Mouse (Mus musculus): ENCODE data around the gene Tnfaip3. TPM values are rescaled to one million over a fixed set of nuclear protein-coding genes. Genes with fewer than 3 reads are reported as not detected.

Gene Tnfaip3
- polyA plus RNA-seq, 1 experiment, result 8.0 TPM

GRCm38 (mm10) chr10:18983514-18983913 is 31.9 kb downstream of the Tnfaip3 start:
- H3ac ChIP-seq (ENCODE audit: control insufficient read depth, insufficient read length), result no peak overlapping the region
- no peaks in the 10 kb centered on the region for H3K79me2 ChIP-seq (ENCODE audit: control insufficient read depth, insufficient read depth)
- no peaks in the 10 kb centered on the region for H3K27me3 ChIP-seq (ENCODE audit: control insufficient read depth, insufficient read depth, insufficient read length)
- H3K36me3 ChIP-seq (ENCODE audit: control insufficient read depth, insufficient read depth), result no peaks in the 10 kb centered on the region
- no peak for TF ChIP-seq USF1 (IDR thresholded peaks at IDR 0.05; ENCODE audit: low read depth)
- TF ChIP-seq TCF12 (IDR thresholded peaks at IDR 0.05; ENCODE audit: insufficient read depth, poor library complexity, severe bottlenecking), result no peak
- no peak for TF ChIP-seq MAX (IDR thresholded peaks at IDR 0.05; ENCODE audit: low read depth)
- TF ChIP-seq E2F4 (IDR thresholded peaks at IDR 0.05; ENCODE audit: insufficient read depth), result no peak
- no peak for TF ChIP-seq MYOG (IDR thresholded peaks at IDR 0.05; ENCODE audit: control insufficient read depth in 1 of 3, insufficient read depth in 1 of 3, insufficient read length in 2 of 3, low read depth in 2 of 3)
- no peak overlapping the region for H3K4me3 ChIP-seq
- H3K4me2 ChIP-seq (ENCODE audit: low read depth), result peak overlapping the region; percentile 10

- H3K36me3 ChIP-seq (ENCODE audit: control insufficient read depth, insufficient read depth), result no peaks in the 10 kb centered on the region
- TF ChIP-seq MAX (IDR thresholded peaks at IDR 0.05; ENCODE audit: low read depth), result no peak
- TF ChIP-seq TCF12 (IDR thresholded peaks at IDR 0.05; ENCODE audit: insufficient read depth, poor library complexity, severe bottlenecking), result no peak
- TF ChIP-seq MYOG (IDR thresholded peaks at IDR 0.05; ENCODE audit: control insufficient read depth in 1 of 3, insufficient read depth in 1 of 3, insufficient read length in 2 of 3, low read depth in 2 of 3), result no peak
- no peak for TF ChIP-seq E2F4 (IDR thresholded peaks at IDR 0.05; ENCODE audit: insufficient read depth)
- TF ChIP-seq MYOD1 (IDR thresholded peaks at IDR 0.05; ENCODE audit: control insufficient read depth in 1 of 3, insufficient read length in 2 of 3, low read depth in 2 of 3), result no peak
- no peak for TF ChIP-seq POLR2AphosphoS2 (IDR thresholded peaks at IDR 0.05; ENCODE audit: insufficient read length, low read depth)
- no peak for TF ChIP-seq SRF (IDR thresholded peaks at IDR 0.05; ENCODE audit: control insufficient read depth, insufficient read length, low read depth)
- TF ChIP-seq TCF3 (IDR thresholded peaks at IDR 0.05; ENCODE audit: insufficient read length, low read depth), result no peak
- no peak for TF ChIP-seq CEBPB (IDR thresholded peaks at IDR 0.05; ENCODE audit: insufficient read depth, poor library complexity, severe bottlenecking)
- TF ChIP-seq REST (IDR thresholded peaks at IDR 0.05; ENCODE audit: insufficient read depth, insufficient read length), result no peak
- TF ChIP-seq POLR2A (IDR thresholded peaks at IDR 0.05; ENCODE audit: insufficient read length, low read depth), result no peak
- no peak for TF ChIP-seq USF1 (IDR thresholded peaks at IDR 0.05; ENCODE audit: low read depth)
- H3ac ChIP-seq (ENCODE audit: control insufficient read depth, insufficient read length), result no peak overlapping the region
- no peaks in the 10 kb centered on the region for H3K79me2 ChIP-seq (ENCODE audit: control insufficient read depth, insufficient read depth)
- no peak overlapping the region for H3K4me2 ChIP-seq (ENCODE audit: low read depth)
- H3K27me3 ChIP-seq (ENCODE audit: control insufficient read depth, insufficient read depth, insufficient read length), result no peaks in the 10 kb centered on the region
- no peak overlapping the region for H3K4me3 ChIP-seq
Observed at GRCm38 (mm10) chr10:18974486-18974885, 41.0 kb downstream of the Tnfaip3 start.

GRCm38 (mm10) chr10:18966893-18967292 is 48.6 kb downstream of the Tnfaip3 start:
- Histone ChIP-seq H3ac (ENCODE audit: control insufficient read depth, insufficient read length) (no peak overlapping the region), H3K4me3 (no peak overlapping the region), H3K4me2 (ENCODE audit: low read depth) (no peak overlapping the region), H3K27me3 (ENCODE audit: control insufficient read depth, insufficient read depth, insufficient read length) (no peaks in the 10 kb centered on the region), H3K36me3 (ENCODE audit: control insufficient read depth, insufficient read depth) (no peaks in the 10 kb centered on the region), H3K79me2 (ENCODE audit: control insufficient read depth, insufficient read depth) (no peaks in the 10 kb centered on the region)
- TF ChIP-seq MYOG (IDR thresholded peaks at IDR 0.05; ENCODE audit: control insufficient read depth in 1 of 3, insufficient read depth in 1 of 3, insufficient read length in 2 of 3, low read depth in 2 of 3) (no peak), TCF12 (IDR thresholded peaks at IDR 0.05; ENCODE audit: insufficient read depth, poor library complexity, severe bottlenecking) (no peak)

- Histone ChIP-seq H3K27me3 (ENCODE audit: control insufficient read depth, insufficient read depth, insufficient read length) (no peaks in the 10 kb centered on the region), H3K36me3 (ENCODE audit: control insufficient read depth, insufficient read depth) (no peaks in the 10 kb centered on the region), H3K79me2 (ENCODE audit: control insufficient read depth, insufficient read depth) (no peaks in the 10 kb centered on the region), H3K4me2 (ENCODE audit: low read depth) (peak overlapping the region; percentile 58), H3K4me3 (no peak overlapping the region), H3ac (ENCODE audit: control insufficient read depth, insufficient read length) (no peak overlapping the region)
- TF ChIP-seq USF1 (IDR thresholded peaks at IDR 0.05; ENCODE audit: low read depth) (no peak), SRF (IDR thresholded peaks at IDR 0.05; ENCODE audit: control insufficient read depth, insufficient read length, low read depth) (no peak), CEBPB (IDR thresholded peaks at IDR 0.05; ENCODE audit: insufficient read depth, poor library complexity, severe bottlenecking) (no peak), TCF3 (IDR thresholded peaks at IDR 0.05; ENCODE audit: insufficient read length, low read depth) (no peak), MYOD1 (IDR thresholded peaks at IDR 0.05; ENCODE audit: control insufficient read depth in 1 of 3, insufficient read length in 2 of 3, low read depth in 2 of 3) (no peak), POLR2A (IDR thresholded peaks at IDR 0.05; ENCODE audit: insufficient read length, low read depth) (no peak)
Observed at GRCm38 (mm10) chr10:18965601-18966000, 49.9 kb downstream of the Tnfaip3 start.

- Histone ChIP-seq H3K4me3 (no peak overlapping the region), H3K79me2 (ENCODE audit: control insufficient read depth, insufficient read depth) (no peaks in the 10 kb centered on the region), H3K36me3 (ENCODE audit: control insufficient read depth, insufficient read depth) (no peaks in the 10 kb centered on the region), H3K27me3 (ENCODE audit: control insufficient read depth, insufficient read depth, insufficient read length) (no peaks in the 10 kb centered on the region), H3K4me2 (ENCODE audit: low read depth) (peak overlapping the region; percentile 58), H3ac (ENCODE audit: control insufficient read depth, insufficient read length) (no peak overlapping the region)
- TF ChIP-seq MYOD1 (IDR thresholded peaks at IDR 0.05; ENCODE audit: control insufficient read depth in 1 of 3, insufficient read length in 2 of 3, low read depth in 2 of 3), result peak in 1 of 3 experiments; percentile 42
- TF ChIP-seq E2F4 (IDR thresholded peaks at IDR 0.05; ENCODE audit: insufficient read depth), result no peak
Observed at GRCm38 (mm10) chr10:18964856-18965255, 50.6 kb downstream of the Tnfaip3 start.
